Mouse (Mus musculus) olfactory bulb, adult 2 months (tissue): Measurements from ENCODE around the gene Olfr589. TPM values are rescaled to one million over a fixed set of nuclear protein-coding genes. Genes with fewer than 3 reads are reported as not detected.
"Not testable (repeated sequence)": the region's sequence is repeated elsewhere in the genome, so short reads cannot be mapped to it uniquely, and the experiment has no call there.

Source experiments
- H3K27ac ChIP-seq: fragments of 200-500 bp; 2 replicates; pipeline ENCODE4 v1.5.1; 2012; ENCODE audit warnings: low read depth, low read length; ENCODE audit not compliant: insufficient read depth
- H3K4me1 ChIP-seq: fragments of 200-500 bp; 2 replicates; pipeline ENCODE4 v1.6.1; 2012; ENCODE audit warnings: low read length; ENCODE audit not compliant: control insufficient read depth, insufficient read depth
- H3K4me3 ChIP-seq: fragments of 200-500 bp; 2 replicates; pipeline ENCODE4 v1.5.1; 2012; ENCODE audit warnings: mild to moderate bottlenecking, low read depth, low read length, moderate library complexity; ENCODE audit not compliant: insufficient read depth
- CTCF ChIP-seq: fragments of 200-500 bp; IDR thresholded peaks from 2 replicates; pipeline ENCODE4 v1.5.1; 2012; ENCODE audit warnings: low read depth, mild to moderate bottlenecking, low read length, moderate library complexity; ENCODE audit not compliant: insufficient read depth
- POLR2A ChIP-seq: fragments of 200-500 bp; IDR thresholded peaks from 2 replicates; pipeline ENCODE4 v1.6.1; 2012; ENCODE audit warnings: mild to moderate bottlenecking, low read depth, low read length, moderate library complexity; ENCODE audit not compliant: insufficient read depth
- WGBS: fragments of 180-500 bp; shearing (Covaris S2); methylation state at CpG from one replicate; pipeline ENCODE4 v1.1.7; 2018; 5-methylcytosine and 5-hydroxymethylcytosine counted together
- polyA plus RNA-seq: library from polyadenylated mRNA; stranded (reverse); fragments of >200 nt; gene quantifications from 2 replicates; pipeline ENCODE4 v1.2.4, GENCODE M21; 2012; ENCODE audit warnings: low replicate concordance; ENCODE audit not compliant: missing spikeins, insufficient read depth, insufficient read length

The Olfr589 gene
- not detected in 2 replicates for polyA plus RNA-seq

GRCm38 (mm10) chr7:103156256-103156655 lies at the start of gene Olfr589:
Gene Olfr589, minus strand, starts transcription at chr7:103156356.
- no peak for TF ChIP-seq CTCF
- no peak for TF ChIP-seq POLR2A
- 64% methylated on average over 2 of the region's 2 CpGs for WGBS
- Histone ChIP-seq H3K4me1 (no peaks in the 10 kb centered on the region), H3K27ac (no peak within 1 kb of the TSS), H3K4me3 (no peak within 1 kb of the TSS)

DNA sequence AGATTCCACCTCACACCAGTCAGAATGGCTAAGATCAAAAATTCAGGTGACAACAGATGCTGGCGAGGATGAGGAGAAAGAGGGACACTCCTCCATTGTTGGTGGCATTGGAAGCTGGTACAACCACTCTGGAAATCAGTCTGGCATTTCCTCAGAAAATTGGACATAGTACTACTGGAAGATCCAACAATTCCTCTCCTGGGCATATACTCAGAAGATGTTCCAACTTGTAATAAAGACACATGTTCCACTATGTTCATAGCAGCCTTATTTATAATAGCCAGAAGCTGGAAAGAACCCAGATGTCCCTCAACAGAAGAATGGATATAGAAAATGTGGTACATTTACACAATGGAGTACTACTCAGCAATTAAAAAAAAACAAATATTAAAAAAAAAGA lies 28.3 kb upstream of the Olfr589 start, which contains the start of gene Olfr592:
Gene Olfr592, plus strand, starts transcription at position 301 of the 400 bp plus-strand sequence.
- H3K4me1 ChIP-seq, result not testable (repeated sequence)
- WGBS, result 82% methylated on average over 1 of the region's 1 CpGs

GRCm38 (mm10) chr7:103178240-103178639 lies 22.1 kb upstream of the Olfr589 start, which contains the start of gene Olfr591:
Gene Olfr591, minus strand, starts transcription at chr7:103178340.
- Histone ChIP-seq H3K4me3 (no peak within 1 kb of the TSS), H3K27ac (no peak within 1 kb of the TSS), H3K4me1 (no peaks in the 10 kb centered on the region)
- WGBS, result 78% methylated on average over 1 of the region's 1 CpGs
- TF ChIP-seq CTCF, result no peak
- no peak for TF ChIP-seq POLR2A

More for the DNA sequence above, 28.3 kb upstream of the Olfr589 start, which contains the start of gene Olfr592:
- H3K27ac ChIP-seq, H3K4me3 ChIP-seq: not testable (repeated sequence)

- TF ChIP-seq CTCF (no peak), POLR2A (no peak)
- WGBS, result 75% methylated on average over 5 of the region's 5 CpGs
- no peak overlapping the region for H3K27ac ChIP-seq
- no peaks in the 10 kb centered on the region for H3K4me1 ChIP-seq
- H3K4me3 ChIP-seq, result no peak overlapping the region
These were observed 13.5 kb upstream of the Olfr589 start for GRCm38 (mm10) chr7:103169697-103170096.

- WGBS, result 78% methylated on average over 1 of the region's 1 CpGs
- no peak within 1 kb of the TSS for H3K4me3 ChIP-seq
- TF ChIP-seq CTCF (no peak), POLR2A (no peak)
- no peak within 1 kb of the TSS for H3K27ac ChIP-seq
- H3K4me1 ChIP-seq, result no peaks in the 10 kb centered on the region
These were observed 15.6 kb downstream of the Olfr589 start, which contains the start of gene Olfr588-ps1 for GRCm38 (mm10) chr7:103140579-103140978. Gene Olfr588-ps1, plus strand, starts transcription at chr7:103140879.

DNA sequence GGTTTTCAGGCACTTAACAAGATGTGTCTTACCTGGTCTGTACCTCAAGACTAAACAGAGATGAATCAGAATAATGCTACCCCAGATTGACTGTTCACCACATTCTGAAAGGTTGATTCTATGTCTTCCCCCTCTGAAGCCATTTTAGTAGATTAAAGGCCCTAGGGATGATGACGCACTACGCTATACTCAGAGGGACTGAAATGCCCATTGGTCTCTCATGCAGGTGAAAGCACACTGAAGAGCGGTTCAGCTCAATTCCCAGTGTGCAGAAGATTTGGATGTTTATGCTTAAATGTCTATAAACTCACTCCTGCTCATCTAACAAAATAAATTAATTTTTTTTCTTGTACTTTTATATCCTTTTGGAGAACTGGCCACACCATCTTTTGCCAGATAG lies 30.6 kb downstream of the Olfr589 start, which contains the start of gene Olfr586:
Gene Olfr586, minus strand, starts transcription at position 101 of the 400 bp plus-strand sequence.
- TF ChIP-seq POLR2A (no peak), CTCF (no peak)
- H3K27ac ChIP-seq, result no peak within 1 kb of the TSS
- no peak within 1 kb of the TSS for H3K4me3 ChIP-seq
- WGBS, result 94% methylated on average over 3 of the region's 3 CpGs
- H3K4me1 ChIP-seq, result no peaks in the 10 kb centered on the region

DNA sequence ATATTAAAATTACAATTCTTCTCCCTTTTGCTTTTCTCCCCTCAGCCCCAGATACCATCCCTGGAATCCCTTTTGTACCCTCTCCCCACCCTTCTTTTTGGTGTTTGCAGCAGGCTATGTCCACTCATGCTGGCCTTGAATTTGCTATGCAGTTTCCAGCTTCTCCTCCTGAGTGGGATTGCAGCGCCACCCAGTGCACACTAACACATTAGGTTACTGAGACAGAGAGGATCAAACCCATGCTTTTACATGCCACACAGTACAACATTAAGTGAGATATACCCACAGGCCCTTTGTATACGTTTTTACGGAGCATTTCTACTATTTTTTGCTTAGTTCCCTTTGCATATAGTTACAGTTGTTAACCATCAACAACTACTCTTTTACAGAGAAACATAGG lies 36.8 kb downstream of the Olfr589 start:
- Histone ChIP-seq H3K4me3 (no peak overlapping the region), H3K4me1 (no peaks in the 10 kb centered on the region), H3K27ac (no peak overlapping the region)
- WGBS, result 52% methylated on average over 3 of the region's 3 CpGs
- no peak for TF ChIP-seq POLR2A
- no peak for TF ChIP-seq CTCF

Other genes with a start within 250 kb of the Olfr589 start
- not detected in 2 replicates for gene Olfr571, start 238.8 kb downstream of the Olfr589 start, polyA plus RNA-seq
- not detected in 2 replicates for gene Olfr572, start 231.9 kb downstream of the Olfr589 start, polyA plus RNA-seq
- not detected in 2 replicates for gene Olfr573-ps1, start 213.8 kb downstream of the Olfr589 start, polyA plus RNA-seq
- gene Olfr574, start 207.9 kb downstream of the Olfr589 start, polyA plus RNA-seq, result not detected in 2 replicates
- not detected in 2 replicates for gene Olfr575, start 197.6 kb downstream of the Olfr589 start, polyA plus RNA-seq
- not detected in 2 replicates for gene Olfr576, start 193.7 kb downstream of the Olfr589 start, polyA plus RNA-seq
- not detected in 2 replicates for gene Olfr577, start 180.4 kb downstream of the Olfr589 start, polyA plus RNA-seq
- gene Olfr578, start 167.0 kb downstream of the Olfr589 start, polyA plus RNA-seq, result not detected in 2 replicates
- not detected in 2 replicates for gene Olfr582, start 118.3 kb downstream of the Olfr589 start, polyA plus RNA-seq
- not detected in 2 replicates for gene Olfr583, start 105.1 kb downstream of the Olfr589 start, polyA plus RNA-seq
- gene Olfr584, start 74.5 kb downstream of the Olfr589 start, polyA plus RNA-seq, result not detected in 2 replicates
- gene Olfr585, start 58.6 kb downstream of the Olfr589 start, polyA plus RNA-seq, result not detected in 2 replicates
- gene Olfr586, start 30.7 kb downstream of the Olfr589 start, polyA plus RNA-seq, result not detected in 2 replicates
- gene Olfr588-ps1, start 15.5 kb downstream of the Olfr589 start, polyA plus RNA-seq, result not detected in 2 replicates
- gene Olfr591, start 22.0 kb upstream of the Olfr589 start, polyA plus RNA-seq, result not detected in 2 replicates
- not detected in 2 replicates for gene Olfr592, start 28.4 kb upstream of the Olfr589 start, polyA plus RNA-seq
- gene Olfr593, start 55.5 kb upstream of the Olfr589 start, polyA plus RNA-seq, result not detected in 2 replicates
- not detected in 2 replicates for gene Olfr594, start 60.6 kb upstream of the Olfr589 start, polyA plus RNA-seq
- gene Usp17ld, start 96.1 kb upstream of the Olfr589 start, polyA plus RNA-seq, result not detected in 2 replicates
- not detected in 2 replicates for gene Olfr596, start 149.3 kb upstream of the Olfr589 start, polyA plus RNA-seq
- gene Olfr597, start 160.0 kb upstream of the Olfr589 start, polyA plus RNA-seq, result not detected in 2 replicates
- gene Olfr598, start 167.2 kb upstream of the Olfr589 start, polyA plus RNA-seq, result not detected in 2 replicates
- not detected in 2 replicates for gene Olfr599, start 179.6 kb upstream of the Olfr589 start, polyA plus RNA-seq
- not detected in 2 replicates for gene Olfr600, start 193.3 kb upstream of the Olfr589 start, polyA plus RNA-seq
- gene Olfr601, start 206.3 kb upstream of the Olfr589 start, polyA plus RNA-seq, result not detected in 2 replicates
- not detected in 2 replicates for gene Olfr603, start 229.8 kb upstream of the Olfr589 start, polyA plus RNA-seq